Mouse (Mus musculus): ENCODE results near the gene Nsfl1c. TPM values are rescaled to one million over a fixed set of nuclear protein-coding genes. Genes with fewer than 3 reads are reported as not detected.
A peak's percentile ranks its signal among the peaks of the same experiment; 100 is the strongest.

Nsfl1c gene
- polyA plus RNA-seq, 1 experiment: 79.3 TPM

- under 1% methylated on average over 87 of the region's 93 CpGs for WGBS
- TF ChIP-seq POLR2A (IDR thresholded peaks at IDR 0.05; ENCODE audit: control insufficient read depth, extremely low read depth, insufficient read depth, low read length, poor library complexity) (peak; percentile 43; the same call in 1 of the 2 replicates), CTCF (IDR thresholded peaks at IDR 0.05; ENCODE audit: borderline replicate concordance, control insufficient read depth, extremely low read depth, insufficient read depth, low read length, poor library complexity) (no peak; the same call in 1 of the 2 replicates)
These were observed 48.5 kb downstream of the Nsfl1c start, which contains the start of gene Fkbp1a for GRCm38 (mm10) chr2:151542323-151543062. Gene Fkbp1a (plus strand): TSS chr2:151542483.

GRCm38 (mm10) chr2:151543063-151543895 lies 49.3 kb downstream of the Nsfl1c start:
- Histone ChIP-seq H3K27ac (ENCODE audit: control insufficient read depth, insufficient read depth, low read length) (0 out of 2 replicates have a peak overlapping the region, but pooled peaks have one; percentile 30), H3K4me1 (replicated peaks; ENCODE audit: control insufficient read depth, insufficient read depth, low read length) (peaks cover 24% of the 10 kb centered on the region), H3K27me3 (ENCODE audit: control insufficient read depth, insufficient read depth, low read length) (no peaks in the 10 kb centered on the region), H3K4me3 (ENCODE audit: control insufficient read depth, insufficient read depth, low read length) (peak overlapping the region; percentile 65), H3K36me3 (ENCODE audit: control insufficient read depth, insufficient read depth, low read length) (peaks cover 13% of the 10 kb centered on the region)
- DNase-seq: peak; percentile 58
- TF ChIP-seq POLR2A (IDR thresholded peaks at IDR 0.05; ENCODE audit: control insufficient read depth, extremely low read depth, insufficient read depth, low read length, poor library complexity): no peak
- no peak for TF ChIP-seq CTCF (IDR thresholded peaks at IDR 0.05; ENCODE audit: borderline replicate concordance, control insufficient read depth, extremely low read depth, insufficient read depth, low read length, poor library complexity)
- 2% methylated on average over 21 of the region's 21 CpGs for WGBS

More at GRCm38 (mm10) chr2:151542323-151543062, 48.5 kb downstream of the Nsfl1c start, which contains the start of gene Fkbp1a:
- Histone ChIP-seq H3K27ac (ENCODE audit: control insufficient read depth, insufficient read depth, low read length) (peak within 1 kb of the TSS; percentile 61), H3K4me3 (ENCODE audit: control insufficient read depth, insufficient read depth, low read length) (peak within 1 kb of the TSS; percentile 65), H3K4me1 (replicated peaks; ENCODE audit: control insufficient read depth, insufficient read depth, low read length) (peaks cover 24% of the 10 kb centered on the region), H3K36me3 (ENCODE audit: control insufficient read depth, insufficient read depth, low read length) (peaks cover 12% of the 10 kb centered on the region; the same call in 1 of the 2 replicates), H3K27me3 (ENCODE audit: control insufficient read depth, insufficient read depth, low read length) (no peaks in the 10 kb centered on the region)
- DNase-seq: peak; percentile 94

GRCm38 (mm10) chr2:151544673-151545072 lies 50.7 kb downstream of the Nsfl1c start:
- no peak for TF ChIP-seq CTCF (IDR thresholded peaks at IDR 0.05; ENCODE audit: borderline replicate concordance, control insufficient read depth, extremely low read depth, insufficient read depth, low read length, poor library complexity)

GRCm38 (mm10) chr2:151546571-151546970 lies 52.6 kb downstream of the Nsfl1c start:
- Histone ChIP-seq H3K36me3 (ENCODE audit: control insufficient read depth, insufficient read depth, low read length) (peaks cover 25% of the 10 kb centered on the region), H3K27me3 (ENCODE audit: control insufficient read depth, insufficient read depth, low read length) (no peaks in the 10 kb centered on the region), H3K4me3 (ENCODE audit: control insufficient read depth, insufficient read depth, low read length) (no peak overlapping the region), H3K4me1 (replicated peaks; ENCODE audit: control insufficient read depth, insufficient read depth, low read length) (peaks cover 25% of the 10 kb centered on the region), H3K27ac (ENCODE audit: control insufficient read depth, insufficient read depth, low read length) (no peak overlapping the region)
- no peak for TF ChIP-seq CTCF (IDR thresholded peaks at IDR 0.05; ENCODE audit: borderline replicate concordance, control insufficient read depth, extremely low read depth, insufficient read depth, low read length, poor library complexity)
- no peak for TF ChIP-seq POLR2A (IDR thresholded peaks at IDR 0.05; ENCODE audit: control insufficient read depth, extremely low read depth, insufficient read depth, low read length, poor library complexity)
- 96% methylated on average over 4 of the region's 4 CpGs for WGBS
- no peak for DNase-seq

More at GRCm38 (mm10) chr2:151544673-151545072, 50.7 kb downstream of the Nsfl1c start:
- Histone ChIP-seq H3K27ac (ENCODE audit: control insufficient read depth, insufficient read depth, low read length) (peak overlapping the region; percentile 53), H3K4me3 (ENCODE audit: control insufficient read depth, insufficient read depth, low read length) (peak overlapping the region; percentile 3; the same call in 1 of the 2 replicates), H3K27me3 (ENCODE audit: control insufficient read depth, insufficient read depth, low read length) (no peaks in the 10 kb centered on the region), H3K4me1 (replicated peaks; ENCODE audit: control insufficient read depth, insufficient read depth, low read length) (peaks cover 25% of the 10 kb centered on the region), H3K36me3 (ENCODE audit: control insufficient read depth, insufficient read depth, low read length) (peaks cover 14% of the 10 kb centered on the region)
- peak; percentile 48 for DNase-seq
- WGBS: 39% methylated on average over 6 of the region's 6 CpGs

- H3K4me1 ChIP-seq (replicated peaks; ENCODE audit: control insufficient read depth, insufficient read depth, low read length): peaks cover 15% of the 10 kb centered on the region
- H3K36me3 ChIP-seq (ENCODE audit: control insufficient read depth, insufficient read depth, low read length): peaks cover 39% of the 10 kb centered on the region
- H3K4me3 ChIP-seq (ENCODE audit: control insufficient read depth, insufficient read depth, low read length): no peak overlapping the region
- no peak overlapping the region for H3K27ac ChIP-seq (ENCODE audit: control insufficient read depth, insufficient read depth, low read length)
- no peaks in the 10 kb centered on the region for H3K27me3 ChIP-seq (ENCODE audit: control insufficient read depth, insufficient read depth, low read length)
- no peak for DNase-seq
- no peak for TF ChIP-seq CTCF (IDR thresholded peaks at IDR 0.05; ENCODE audit: borderline replicate concordance, control insufficient read depth, extremely low read depth, insufficient read depth, low read length, poor library complexity)
- no peak for TF ChIP-seq POLR2A (IDR thresholded peaks at IDR 0.05; ENCODE audit: control insufficient read depth, extremely low read depth, insufficient read depth, low read length, poor library complexity)
- WGBS: 88% methylated on average over 3 of the region's 3 CpGs
These were observed 55.7 kb downstream of the Nsfl1c start for GRCm38 (mm10) chr2:151549615-151550121.

Other genes with a start within 250 kb of the Nsfl1c start
- not detected in 2 replicates for gene 4921509C19Rik, start 18.0 kb upstream of the Nsfl1c start, polyA plus RNA-seq (2012; rRNA removed)
- 126 and 146 TPM in 2 replicates for gene Fkbp1a, start 48.3 kb downstream of the Nsfl1c start, polyA plus RNA-seq (2012; rRNA removed)
- 3.5 and 4.6 TPM in 2 replicates for gene Sdcbp2, start 78.4 kb downstream of the Nsfl1c start, polyA plus RNA-seq (2012; rRNA removed)
- gene Snph, start 138.4 kb downstream of the Nsfl1c start, polyA plus RNA-seq (2012; rRNA removed): 0.23 and 0.27 TPM in 2 replicates
- gene Rad21l, start 174.4 kb downstream of the Nsfl1c start, polyA plus RNA-seq (2012; rRNA removed): not detected in 2 replicates
- gene Tmem74b, start 207.8 kb downstream of the Nsfl1c start, polyA plus RNA-seq (2012; rRNA removed): 0.61 and 1.1 TPM in 2 replicates